Mouse (Mus musculus) embryonic fibroblast, embryonic 13.5 days (primary cell): ENCODE results near the gene Sytl3.

Source experiments
- CTCF ChIP-seq: IDR thresholded peaks from 2 replicates; pipeline ENCODE4 v1.5.1; 2011; ENCODE audit warnings: mild to moderate bottlenecking, control low read depth, low read length, moderate library complexity, borderline replicate concordance; ENCODE audit not compliant: insufficient read depth
- POLR2A ChIP-seq: IDR thresholded peaks from 2 replicates; pipeline ENCODE4 v1.6.1; 2011; ENCODE audit warnings: low read depth, mild to moderate bottlenecking, control low read depth, low read length, moderate library complexity

DNA sequence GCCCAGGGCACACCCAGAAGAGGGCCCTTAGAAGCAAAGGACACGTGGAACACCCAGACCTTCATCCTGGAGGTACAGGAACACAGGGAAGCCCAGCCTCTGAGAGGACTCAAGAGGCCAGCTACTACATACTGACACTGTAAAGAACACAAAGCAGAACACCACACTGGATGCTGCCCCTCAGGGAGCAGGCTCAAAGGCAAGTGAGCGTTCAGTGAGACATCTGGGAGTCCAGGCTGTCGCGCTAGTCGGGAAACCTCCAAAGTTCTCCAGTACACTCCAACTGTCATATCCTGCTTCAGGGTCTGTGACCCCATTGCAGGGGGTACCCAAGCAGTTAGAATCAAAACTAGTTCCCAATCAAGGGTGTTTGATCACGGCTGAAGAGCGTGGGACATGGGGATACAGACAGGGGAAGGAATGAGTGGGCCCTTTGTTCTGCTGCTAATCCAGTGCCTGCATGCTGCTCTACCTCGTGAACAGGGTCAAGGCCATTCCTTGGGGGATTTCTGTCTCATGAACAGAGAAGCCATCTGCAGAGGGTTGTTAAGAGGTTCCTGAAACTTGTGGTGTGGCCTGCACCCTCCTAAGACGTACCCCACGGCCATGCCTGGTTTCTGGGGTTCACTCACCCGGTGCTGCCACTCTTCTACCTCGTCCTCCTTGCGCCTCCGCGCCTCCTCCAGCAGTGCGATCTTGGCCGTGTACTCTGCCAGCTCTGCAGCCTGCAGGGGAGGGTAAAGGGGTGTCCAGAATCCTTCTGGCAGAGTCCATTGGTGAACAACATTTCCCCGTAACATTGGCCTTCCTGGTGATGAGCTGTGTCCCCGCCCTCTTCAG lies 81.7 kb downstream of the Sytl3 start:
- no peak for TF ChIP-seq POLR2A
- no peak for TF ChIP-seq CTCF
